Mouse (Mus musculus): ENCODE results near the gene Myh11. TPM values are rescaled to one million over a fixed set of nuclear protein-coding genes. Genes with fewer than 3 reads are reported as not detected.
A peak's percentile ranks its signal among the peaks of the same experiment; 100 is the strongest.

Myh11 gene
- 5.9 and 6.7 TPM in 2 replicates for polyA plus RNA-seq (2015; fragmentation: Nextera tagmentation; extraction: Ambion mirVana)

- DNase-seq (ENCODE audit: low spot score) = peak; percentile 12
Measured at GRCm38 (mm10) chr16:14291223-14291622, at the start of gene Myh11. TSS of gene Myh11 (minus strand) at chr16:14291372.

- no peak for DNase-seq (ENCODE audit: low spot score)
Measured at GRCm38 (mm10) chr16:14328156-14328555, 37.0 kb upstream of the Myh11 start.

- no peak for DNase-seq (ENCODE audit: low spot score)
Measured at GRCm38 (mm10) chr16:14320494-14320893, 29.3 kb upstream of the Myh11 start.

- DNase-seq (ENCODE audit: low spot score) = no peak
Measured at GRCm38 (mm10) chr16:14319681-14320080, 28.5 kb upstream of the Myh11 start.

- peak; percentile 96 for DNase-seq (ENCODE audit: low spot score)
Measured at GRCm38 (mm10) chr16:14316884-14317876, 26.0 kb upstream of the Myh11 start, which contains the start of gene Fopnl. TSS of gene Fopnl (minus strand) at chr16:14317405.

- no peak for DNase-seq (ENCODE audit: low spot score)
Measured at GRCm38 (mm10) chr16:14312914-14313313, 21.7 kb upstream of the Myh11 start.

- DNase-seq (ENCODE audit: low spot score) = peak; percentile 65
Measured at GRCm38 (mm10) chr16:14311371-14311770, 20.2 kb upstream of the Myh11 start.

GRCm38 (mm10) chr16:14309833-14310232 lies 18.7 kb upstream of the Myh11 start:
- no peak for DNase-seq (ENCODE audit: low spot score)

GRCm38 (mm10) chr16:14308245-14309073 lies 17.3 kb upstream of the Myh11 start:
- DNase-seq (ENCODE audit: low spot score) = no peak

- no peak for DNase-seq (ENCODE audit: low spot score)
Measured at GRCm38 (mm10) chr16:14307373-14307772, 16.2 kb upstream of the Myh11 start.

- no peak for DNase-seq (ENCODE audit: low spot score)
Measured at GRCm38 (mm10) chr16:14306451-14306850, 15.3 kb upstream of the Myh11 start.

- no peak for DNase-seq (ENCODE audit: low spot score)
Measured at GRCm38 (mm10) chr16:14304791-14305190, 13.6 kb upstream of the Myh11 start.

GRCm38 (mm10) chr16:14303676-14304075 lies 12.5 kb upstream of the Myh11 start:
- DNase-seq (ENCODE audit: low spot score) = no peak

GRCm38 (mm10) chr16:14303148-14303547 lies 12.0 kb upstream of the Myh11 start:
- DNase-seq (ENCODE audit: low spot score) = no peak

GRCm38 (mm10) chr16:14298461-14298860 lies 7.3 kb upstream of the Myh11 start:
- no peak for DNase-seq (ENCODE audit: low spot score)

- DNase-seq (ENCODE audit: low spot score) = no peak
Measured at GRCm38 (mm10) chr16:14297746-14298145, 6.6 kb upstream of the Myh11 start.

- no peak for DNase-seq (ENCODE audit: low spot score)
Measured at GRCm38 (mm10) chr16:14297137-14297536, 6.0 kb upstream of the Myh11 start.

GRCm38 (mm10) chr16:14296544-14297124 lies 5.5 kb upstream of the Myh11 start:
- no peak for DNase-seq (ENCODE audit: low spot score)

- no peak for DNase-seq (ENCODE audit: low spot score)
Measured at GRCm38 (mm10) chr16:14295291-14295690, 4.1 kb upstream of the Myh11 start.

GRCm38 (mm10) chr16:14292205-14293199 lies 1.3 kb upstream of the Myh11 start:
- DNase-seq (ENCODE audit: low spot score) = no peak
